Mouse (Mus musculus): ENCODE measurements around the gene Tdrd1. TPM values are rescaled to one million over a fixed set of nuclear protein-coding genes. Genes with fewer than 3 reads are reported as not detected.

Tdrd1 gene
- total RNA-seq, 2 experiments from 2014 or later, result 0.34 to 0.56 TPM

- DNase-seq (ENCODE audit: extremely low spot score in 1 of 2, low spot score in 1 of 2), result no peak
These were observed 3.6 kb upstream of the Tdrd1 start for GRCm38 (mm10) chr19:56822448-56822836.

DNA sequence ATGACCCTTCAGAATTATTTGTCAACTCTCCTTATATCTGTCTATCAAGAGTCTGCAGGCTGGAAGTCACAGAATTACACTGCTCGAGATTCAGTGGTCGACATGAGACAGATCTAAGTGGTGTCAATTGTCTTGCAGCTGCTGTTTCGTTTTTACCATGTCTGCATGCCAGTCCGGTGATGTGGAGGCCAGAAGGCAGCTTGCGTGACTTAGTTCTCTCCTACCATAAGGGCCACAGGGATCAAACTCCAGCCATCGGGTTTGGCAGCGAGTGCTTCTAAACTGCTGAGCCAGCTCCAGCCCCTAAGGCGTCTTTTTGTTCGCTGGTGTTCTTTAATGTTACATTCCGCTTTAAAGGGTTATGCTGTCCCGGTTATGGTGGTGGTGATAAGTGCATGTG lies 2.3 kb downstream of the Tdrd1 start:
- DNase-seq (ENCODE audit: extremely low spot score in 1 of 2, low spot score in 1 of 2), result no peak

GRCm38 (mm10) chr19:56829267-56829666 lies 3.3 kb downstream of the Tdrd1 start:
- no peak for DNase-seq (ENCODE audit: extremely low spot score in 1 of 2, low spot score in 1 of 2)

- DNase-seq (ENCODE audit: extremely low spot score in 1 of 2, low spot score in 1 of 2), result no peak
These were observed 4.2 kb downstream of the Tdrd1 start for GRCm38 (mm10) chr19:56830163-56830562.

DNA sequence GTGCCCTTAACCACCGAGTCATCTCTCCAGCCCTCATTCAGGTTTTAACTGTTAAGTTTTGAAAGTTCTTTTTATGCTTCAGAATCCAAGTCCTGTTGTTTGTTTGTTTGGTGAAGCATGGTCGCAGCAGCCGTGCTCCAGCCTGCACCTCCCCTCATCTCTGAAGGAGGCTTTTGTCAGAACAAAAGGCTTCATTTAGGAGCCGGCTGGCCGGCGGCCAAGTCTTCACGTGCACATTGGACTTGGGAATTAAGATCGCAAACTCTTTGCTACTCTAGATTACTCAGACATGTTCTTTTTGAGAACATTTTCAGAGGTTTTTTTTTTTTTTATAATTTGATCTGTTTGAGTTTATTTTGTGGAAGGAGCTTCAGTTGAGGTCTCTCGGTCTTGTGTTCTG lies 9.3 kb downstream of the Tdrd1 start:
- DNase-seq (ENCODE audit: extremely low spot score in 1 of 2, low spot score in 1 of 2), result no peak

GRCm38 (mm10) chr19:56838942-56839706 lies 13.1 kb downstream of the Tdrd1 start:
- no peak for DNase-seq (ENCODE audit: extremely low spot score in 1 of 2, low spot score in 1 of 2)

DNA sequence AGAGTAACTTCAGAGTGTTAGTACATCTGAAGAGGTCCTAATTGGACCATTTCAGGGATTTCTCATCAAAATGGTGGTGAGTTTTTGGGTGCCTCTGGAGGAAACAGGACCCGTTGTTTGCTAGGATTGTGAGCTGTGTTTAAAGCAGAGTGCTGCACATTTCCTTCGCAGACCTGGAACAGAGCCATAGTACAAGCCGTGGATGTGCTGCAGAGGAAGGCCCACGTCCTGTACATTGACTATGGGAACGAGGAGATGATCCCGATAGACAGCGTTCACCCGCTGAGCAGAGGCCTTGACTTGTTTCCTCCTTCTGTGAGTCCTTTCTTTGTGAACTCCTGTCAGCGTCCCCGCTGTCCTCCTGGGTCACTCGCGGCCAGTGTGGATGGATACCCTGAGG lies 17.0 kb downstream of the Tdrd1 start:
- DNase-seq (ENCODE audit: extremely low spot score in 1 of 2, low spot score in 1 of 2), result no peak

DNA sequence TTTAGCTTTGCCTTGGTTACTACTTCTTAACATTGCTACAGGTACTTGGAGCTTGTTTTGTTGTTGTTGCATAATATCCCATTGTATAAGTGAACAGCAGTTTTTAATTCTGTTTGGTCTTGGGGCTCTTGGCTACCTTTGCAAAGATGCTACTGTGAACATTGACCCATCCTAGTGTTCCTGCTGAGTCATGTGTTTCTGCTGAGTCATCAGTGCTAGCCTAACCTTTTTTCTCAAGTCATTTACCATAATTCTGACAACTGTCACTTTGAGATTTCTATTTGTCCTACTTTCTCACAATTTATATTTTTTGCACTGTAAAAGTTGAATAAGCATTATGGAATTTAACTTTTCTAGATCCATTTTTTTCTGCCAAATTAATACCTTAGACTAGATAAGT lies 26.6 kb downstream of the Tdrd1 start:
- no peak for DNase-seq (ENCODE audit: extremely low spot score in 1 of 2, low spot score in 1 of 2)

- no peak for DNase-seq (ENCODE audit: extremely low spot score in 1 of 2, low spot score in 1 of 2)
These were observed 30.4 kb downstream of the Tdrd1 start for GRCm38 (mm10) chr19:56856455-56856854.

DNA sequence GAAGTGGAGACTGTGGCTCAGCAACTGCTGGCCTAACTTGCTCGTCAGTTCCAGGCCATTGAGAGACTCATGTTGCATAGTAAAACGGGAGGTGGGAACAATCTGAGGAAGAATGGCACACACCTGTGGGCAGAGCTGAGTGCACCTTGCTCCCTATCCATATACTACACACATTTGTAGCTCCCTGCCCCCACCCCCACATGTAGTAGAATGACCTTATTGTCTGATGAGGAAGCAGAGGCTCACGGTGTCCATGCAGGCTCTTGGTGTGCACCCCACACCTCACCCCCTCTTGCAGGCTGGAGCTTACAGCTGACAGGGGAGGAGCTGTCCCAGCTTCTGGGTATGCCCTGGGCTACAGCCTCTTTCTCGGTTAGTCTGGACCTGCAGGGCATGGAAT lies 41.7 kb downstream of the Tdrd1 start:
- no peak for DNase-seq (ENCODE audit: extremely low spot score in 1 of 2, low spot score in 1 of 2)

- no peak for DNase-seq (ENCODE audit: extremely low spot score in 1 of 2, low spot score in 1 of 2)
These were observed 48.0 kb downstream of the Tdrd1 start, which contains the start of gene Vwa2 for GRCm38 (mm10) chr19:56873816-56874600. TSS of gene Vwa2 (plus strand) at chr19:56874249.

DNA sequence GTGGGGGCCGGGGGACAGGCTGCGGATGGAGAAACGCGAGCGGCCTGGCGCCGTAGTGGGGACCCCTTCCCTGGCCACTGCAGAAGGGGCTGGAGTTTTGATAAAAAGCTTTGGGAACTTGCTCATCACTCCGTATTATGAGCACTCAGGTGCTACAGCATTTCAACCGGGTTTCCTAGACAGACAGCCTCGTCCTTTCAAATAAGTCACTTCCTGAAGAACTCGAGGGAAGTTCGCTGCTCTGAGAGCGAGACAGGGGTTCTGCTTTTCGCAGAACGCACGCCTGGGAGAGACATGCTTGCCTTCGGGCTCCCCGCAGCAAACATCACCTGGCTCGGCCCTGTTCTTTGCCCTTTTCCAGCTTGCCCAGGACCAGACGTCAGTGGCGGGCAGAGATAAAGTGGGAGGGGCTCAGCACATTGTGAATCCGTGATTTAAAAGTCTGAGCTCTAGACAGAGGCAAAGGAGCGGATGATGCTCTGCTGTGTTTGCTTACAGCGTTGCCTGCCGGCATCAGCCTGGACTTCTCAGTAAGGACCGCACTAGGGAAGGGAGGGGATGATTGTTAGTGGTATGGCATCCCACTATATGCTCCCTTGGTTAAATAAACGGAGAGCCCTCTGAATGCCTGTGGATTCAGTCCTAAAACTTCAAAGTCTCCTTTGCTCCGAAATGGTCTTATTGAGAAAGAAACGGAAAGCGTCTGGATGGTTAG lies 48.7 kb downstream of the Tdrd1 start:
- no peak for DNase-seq (ENCODE audit: extremely low spot score in 1 of 2, low spot score in 1 of 2)

- no peak for DNase-seq (ENCODE audit: extremely low spot score in 1 of 2, low spot score in 1 of 2)
These were observed 51.4 kb downstream of the Tdrd1 start for GRCm38 (mm10) chr19:56877364-56877763.

GRCm38 (mm10) chr19:56887879-56888278 lies 61.9 kb downstream of the Tdrd1 start:
- DNase-seq (ENCODE audit: extremely low spot score in 1 of 2, low spot score in 1 of 2), result no peak

DNA sequence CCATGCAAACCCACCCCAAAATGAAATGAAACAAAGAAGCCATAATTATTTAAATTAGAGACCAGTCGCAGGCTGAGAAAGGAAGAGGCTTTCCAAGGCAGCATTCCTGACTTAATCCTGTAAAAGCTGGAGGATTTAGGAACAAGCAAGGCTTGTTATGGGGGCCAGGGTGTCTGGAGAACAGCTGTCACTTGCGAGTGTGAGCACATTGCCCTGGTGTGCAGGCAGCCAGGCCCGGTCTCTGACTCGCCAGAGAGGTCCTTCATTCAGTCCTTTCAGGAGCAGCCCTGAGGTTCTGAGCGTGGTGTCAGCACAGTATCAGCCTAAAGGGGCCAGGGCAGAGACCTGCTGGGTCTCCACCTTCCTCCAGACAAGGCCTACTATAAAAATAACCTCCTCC lies 62.6 kb downstream of the Tdrd1 start:
- no peak for DNase-seq (ENCODE audit: extremely low spot score in 1 of 2, low spot score in 1 of 2)

DNA sequence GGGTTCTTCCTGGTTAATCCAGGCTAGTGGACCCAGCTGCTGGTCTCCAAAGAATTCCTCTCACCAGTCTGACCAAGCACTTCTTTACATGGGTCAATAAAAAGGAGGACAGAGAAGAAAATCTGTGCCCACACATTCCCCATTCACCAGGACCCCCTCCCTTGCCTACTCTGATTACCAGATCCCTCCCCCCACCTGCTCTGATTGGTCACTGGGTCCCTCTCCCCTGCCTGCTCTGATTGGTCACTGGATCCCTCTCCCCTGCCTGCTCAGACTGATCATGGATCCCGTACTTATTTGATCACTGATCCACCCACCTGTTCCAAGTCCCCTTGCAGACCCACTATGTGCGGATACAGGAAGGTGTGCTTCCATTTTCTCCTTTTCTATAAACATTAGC lies 65.4 kb downstream of the Tdrd1 start:
- DNase-seq (ENCODE audit: extremely low spot score in 1 of 2, low spot score in 1 of 2), result no peak

- DNase-seq (ENCODE audit: extremely low spot score in 1 of 2, low spot score in 1 of 2), result no peak
These were observed 66.6 kb downstream of the Tdrd1 start for GRCm38 (mm10) chr19:56892586-56892985.

GRCm38 (mm10) chr19:56893326-56893725 lies 67.3 kb downstream of the Tdrd1 start:
- no peak for DNase-seq (ENCODE audit: extremely low spot score in 1 of 2, low spot score in 1 of 2)

DNA sequence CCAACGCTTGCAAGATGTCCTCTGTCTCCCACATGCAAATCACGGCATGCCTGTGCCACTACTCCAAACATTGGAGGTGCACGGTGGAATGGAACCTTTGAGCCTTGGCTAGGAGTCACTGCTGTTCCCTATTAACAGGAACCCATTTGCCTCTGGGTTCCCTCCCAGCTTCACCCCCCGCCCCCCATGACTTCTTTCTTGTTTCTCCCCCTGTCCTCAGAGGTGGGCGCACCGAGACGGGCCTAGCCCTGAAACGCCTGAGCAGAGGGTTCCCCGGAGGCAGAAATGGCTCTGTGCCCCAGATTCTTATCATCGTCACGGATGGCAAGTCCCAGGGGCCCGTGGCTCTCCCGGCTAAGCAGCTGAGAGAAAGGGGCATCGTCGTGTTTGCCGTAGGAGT lies 71.6 kb downstream of the Tdrd1 start:
- DNase-seq (ENCODE audit: extremely low spot score in 1 of 2, low spot score in 1 of 2), result no peak

GRCm38 (mm10) chr19:56904095-56904494 lies 78.1 kb downstream of the Tdrd1 start:
- no peak for DNase-seq (ENCODE audit: extremely low spot score in 1 of 2, low spot score in 1 of 2)

GRCm38 (mm10) chr19:56905395-56905794 lies 79.4 kb downstream of the Tdrd1 start:
- DNase-seq (ENCODE audit: extremely low spot score in 1 of 2, low spot score in 1 of 2), result no peak

Data from layer of hippocampus, postnatal 25 days (tissue).